Comparison of ENCODE assay signal across 9 mouse cellular contexts in genomic region chr4:134591506-134592061, GRCm38 (mm10). TPM values are rescaled to one million over a fixed set of nuclear protein-coding genes. Genes with fewer than 3 reads are reported as not detected.
DNase-seq lines count a peak whose midpoint lies in the region; ATAC-seq and TF ChIP-seq lines count a peak whose summit lies in the region.
"Had no signal": no experiment of that assay in that cellular context is flagged by ENCODE, and none has a peak within 500 bp of the region (broad histone marks: within the 10 kb centered on the region; RNA-seq: fewer than 3 reads in every experiment).

No protein-coding gene starts in this region.

- H3K4me2 ChIP-seq in liver, embryonic 12.5 days = no peak overlapping the region

- peaks cover 3% of the 10 kb centered on the region for H3K4me1 ChIP-seq in liver, adult 2 months (ENCODE audit: control insufficient read depth, insufficient read depth, low read length)
- peaks cover 9% of the 10 kb centered on the region for H3K4me1 ChIP-seq in liver, embryonic 12.5 days

- peak; percentile 82 for DNase-seq in liver, adult 2 months (ENCODE audit: extremely low read depth, low read depth, low spot score)
- peak; percentile 98 for DNase-seq in cerebellum, adult 8-10 months
- DNase-seq in gastrocnemius, postnatal 25 days = peak; percentile 86
- DNase-seq in kidney, adult 18-20 months = peak; percentile 92
- peak; percentile 70 for DNase-seq in lung, postnatal 10 days
- DNase-seq in embryo, embryonic 10 days (ENCODE audit: low spot score) = no peak
- no peak for DNase-seq in thymus, postnatal 36 days

- H3K79me2 ChIP-seq in liver, adult 2 months (ENCODE audit: control insufficient read depth, insufficient read depth, low read length) = no peaks in the 10 kb centered on the region

- no peak for ATAC-seq in liver, embryonic 12.5 days

- H3K9ac ChIP-seq in liver, adult 2 months (ENCODE audit: low read depth, low read length) = no peak overlapping the region
- no peak overlapping the region for H3K9ac ChIP-seq in liver, embryonic 12.5 days

- 26% methylated on average over 11 of the region's 11 CpGs for WGBS in liver, adult 2 months
- WGBS in liver, embryonic 12.5 days (ENCODE audit: insufficient replicate concordance) = 68% methylated on average over 11 of the region's 11 CpGs

- TF ChIP-seq CTCF in liver, adult 2 months (IDR thresholded peaks at IDR 0.05; ENCODE audit: low read depth, low read length) = no peak

- H3K36me3 ChIP-seq in liver, adult 2 months (ENCODE audit: control insufficient read depth, insufficient read depth, low read length) = no peaks in the 10 kb centered on the region
- H3K36me3 ChIP-seq in liver, embryonic 12.5 days = peaks cover 5% of the 10 kb centered on the region

- no peaks in the 10 kb centered on the region for H3K9me3 ChIP-seq in liver, embryonic 12.5 days (replicated peaks)

- TF ChIP-seq POLR2A in liver, adult 2 months (IDR thresholded peaks at IDR 0.05; ENCODE audit: extremely low read depth, insufficient read depth, low read length) = no peak

- no peak overlapping the region for H3K27ac ChIP-seq in liver, adult 2 months (replicated peaks; ENCODE audit: insufficient read depth, low read depth, low read length)
- no peak overlapping the region for H3K27ac ChIP-seq in liver, embryonic 12.5 days

- H3K27me3 ChIP-seq in liver, adult 2 months (ENCODE audit: control insufficient read depth, insufficient read depth, low read length) = no peaks in the 10 kb centered on the region
- H3K27me3 ChIP-seq in liver, embryonic 12.5 days (replicated peaks) = no peaks in the 10 kb centered on the region

- H3K4me3 ChIP-seq in liver, adult 2 months (ENCODE audit: insufficient read depth, low read depth, low read length) = no peak overlapping the region
- no peak overlapping the region for H3K4me3 ChIP-seq in liver, embryonic 12.5 days
- H3K4me3 ChIP-seq: erythroblast, embryonic 14.5 days had no signal

RNA-seq across cellular contexts. Expression of gene Selenon, which starts 39.6 kb away (rescaled TPM):
- 0.74 and 1.1 TPM in 2 replicates for total RNA-seq in liver, adult 2 months (2014; rRNA removed)
- polyA plus RNA-seq in liver, adult 2 months (2012; rRNA removed) = 1.2 and 2.4 TPM in 2 replicates
- polyA plus RNA-seq in liver, embryonic 12.5 days (2016; fragmentation: Nextera tagmentation; extraction: Ambion mirVana) = 12.5 and 14.1 TPM in 2 replicates
- total RNA-seq in gastrocnemius, postnatal 25 days (2021) = 1 to 10 TPM; 6.5 to 7.2 TPM

RNA-seq across cellular contexts. Expression of gene Mtfr1l, which starts 56.4 kb away (rescaled TPM):
- total RNA-seq in liver, adult 2 months (2014; rRNA removed) = 50.9 and 55.1 TPM in 2 replicates
- polyA plus RNA-seq in liver, adult 2 months (2012; rRNA removed) = 80.1 and 96.7 TPM in 2 replicates
- 69.3 and 72.1 TPM in 2 replicates for polyA plus RNA-seq in liver, embryonic 12.5 days (2016; fragmentation: Nextera tagmentation; extraction: Ambion mirVana)
- total RNA-seq in gastrocnemius, postnatal 25 days (2021) = 100 to 1,000 TPM; 120 to 122 TPM

Comparison
In these comparisons a context has a peak if more than half of its experiments do, and no peak if none do; other contexts are left out.
1. DNase-seq: peak in liver, adult 2 months (single experiment), cerebellum, adult 8-10 months (single experiment), gastrocnemius, postnatal 25 days (single experiment), kidney, adult 18-20 months (single experiment) and lung, postnatal 10 days (single experiment); none in embryo, embryonic 10 days (single experiment) and thymus, postnatal 36 days (0 of 2).